Mouse (Mus musculus) gastrocnemius, postnatal 36 days (tissue): ENCODE data around the gene Nox3. TPM values are rescaled to one million over a fixed set of nuclear protein-coding genes. Genes with fewer than 3 reads are reported as not detected.

Experiments
- DNase-seq, 2 experiments: peaks; one replicate each; pipeline ENCODE4 v3.0.0; 2022
- intact Hi-C: fragments of 180-260 bp; cut with DNase I; formaldehyde crosslinking; loops from one replicate; pipeline ENCODE4 v1.15.1; 2025
- long read RNA-seq, 2 experiments: library from polyadenylated mRNA; stranded (forward); transcript quantifications; one replicate each; pipeline ENCODE4 v2.0.0; 2021
- total RNA-seq, 2 experiments: library from RNA; stranded (reverse); gene quantifications; 2 replicates each; pipeline ENCODE4 v1.2.3; 2021

Gene Nox3
- total RNA-seq: not detected
- long read RNA-seq, experiment 1: 0 reads
- long read RNA-seq, experiment 2: 0 reads

DNA sequence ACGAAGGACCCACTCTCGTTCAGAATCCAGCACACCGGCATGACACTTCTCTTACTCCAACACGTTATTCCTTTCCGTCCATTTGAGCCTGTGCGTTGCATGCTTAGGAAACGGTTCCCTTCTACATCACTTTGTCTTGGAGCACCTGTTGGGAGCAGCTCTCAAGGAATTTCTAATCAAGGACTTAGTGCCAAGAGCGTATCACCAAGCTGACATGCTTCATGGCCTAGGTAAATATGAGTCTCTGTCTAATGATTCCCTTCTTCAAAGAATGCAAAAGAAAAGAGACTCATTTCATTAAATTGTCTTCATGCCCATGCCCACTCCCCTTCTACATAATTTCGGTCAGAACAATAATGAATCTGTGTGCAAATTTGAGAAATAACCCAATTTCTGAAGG lies at the start of gene Nox3:
Gene Nox3 (minus strand): TSS at position 101 of the 400 bp plus-strand sequence.
- DNase-seq: no peak
- intact Hi-C loops: no loop called here

- DNase-seq: no peak
- intact Hi-C loops: no loop called here
Measured at GRCm38 (mm10) chr17:3744402-3744801, 48.3 kb upstream of the Nox3 start.

DNA sequence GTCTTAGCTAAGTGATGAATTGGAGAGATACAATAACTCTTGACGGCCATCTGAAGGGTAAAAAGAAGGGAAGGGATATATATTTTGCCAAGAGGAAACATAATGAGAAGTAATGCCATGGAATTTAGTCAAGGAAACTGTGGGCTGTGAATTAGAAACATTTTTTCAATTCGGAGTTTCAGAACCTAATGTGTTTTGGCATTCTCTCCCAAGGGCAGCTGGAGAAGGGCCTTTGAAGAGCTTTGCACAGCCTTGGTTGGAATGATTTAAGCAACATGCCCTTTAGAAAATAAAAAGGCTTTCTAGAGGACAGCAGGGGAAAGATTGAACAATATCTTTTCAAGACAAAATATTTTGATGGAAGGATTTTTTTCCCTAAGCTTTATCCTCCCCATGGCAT lies 40.9 kb upstream of the Nox3 start:
- intact Hi-C loops: no loop called here
- no peak for DNase-seq

DNA sequence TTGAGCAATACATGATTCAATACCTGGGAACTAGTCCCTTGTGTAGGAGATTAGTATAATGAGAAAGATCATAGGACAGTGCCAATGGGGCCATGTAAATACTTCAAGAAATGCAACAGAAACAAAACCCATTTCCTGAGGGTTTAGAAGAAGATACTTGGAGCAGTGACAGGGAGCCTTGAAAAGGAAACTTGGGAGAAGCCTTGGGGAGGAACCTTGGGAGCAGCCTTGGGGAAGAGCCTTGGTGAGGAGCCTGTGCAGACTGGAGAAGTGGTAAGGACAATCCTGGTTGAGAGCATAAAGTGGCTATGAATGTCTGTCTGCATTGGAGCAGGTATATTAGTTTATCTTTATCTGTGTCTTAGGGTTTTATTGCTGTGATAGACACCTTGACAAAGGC lies 38.2 kb upstream of the Nox3 start:
- intact Hi-C loops: no loop called here
- DNase-seq: no peak

- no peak for DNase-seq
- intact Hi-C loops: no loop called here
Measured at GRCm38 (mm10) chr17:3705350-3705930, 9.4 kb upstream of the Nox3 start.

DNA sequence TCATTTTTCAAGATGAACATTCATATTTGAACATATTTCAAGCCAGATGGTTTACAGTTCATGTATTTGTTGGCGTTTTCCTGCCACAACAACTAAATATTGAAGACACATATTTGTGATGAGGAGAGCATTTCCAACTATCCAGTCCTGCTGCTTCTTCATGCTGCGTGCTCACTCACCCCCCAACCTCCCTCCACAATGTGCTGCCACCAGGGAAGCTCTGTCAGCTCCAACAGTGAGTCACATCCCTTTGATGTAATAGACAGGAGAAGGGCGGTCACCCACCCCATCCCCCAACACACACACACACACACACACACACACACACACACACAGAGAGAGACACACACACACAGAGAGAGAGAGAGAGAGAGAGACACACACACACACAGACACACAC lies 6.3 kb upstream of the Nox3 start:
- DNase-seq: no peak
- intact Hi-C loops: no loop called here

- DNase-seq: no peak
- intact Hi-C loops: no loop called here
Measured at GRCm38 (mm10) chr17:3692817-3693216, 3.2 kb downstream of the Nox3 start.

- DNase-seq: no peak
- intact Hi-C loops: no loop called here
Measured at GRCm38 (mm10) chr17:3690499-3691258, 5.4 kb downstream of the Nox3 start.

DNA sequence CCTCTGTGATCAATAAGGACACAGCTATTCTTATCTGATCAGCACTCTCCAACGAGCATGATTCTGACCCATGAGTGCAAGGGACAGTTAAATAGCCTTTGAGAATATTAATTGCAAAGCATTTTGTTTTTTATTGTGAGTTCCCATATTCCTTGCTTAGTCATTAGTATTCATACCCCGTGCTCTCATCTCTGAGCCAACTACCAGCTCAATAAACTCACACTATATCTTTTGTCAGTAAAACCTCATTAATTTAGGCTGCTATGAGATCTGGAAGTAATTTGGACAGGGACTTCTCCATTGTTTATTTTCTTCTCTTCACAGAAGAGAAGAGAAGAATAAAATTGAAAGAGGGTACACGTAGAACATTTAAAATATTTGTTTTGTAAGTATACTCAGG lies 12.4 kb downstream of the Nox3 start:
- intact Hi-C loops: no loop called here
- no peak for DNase-seq

- DNase-seq: no peak
- intact Hi-C loops: no loop called here
Measured at GRCm38 (mm10) chr17:3669226-3669625, 26.8 kb downstream of the Nox3 start.

DNA sequence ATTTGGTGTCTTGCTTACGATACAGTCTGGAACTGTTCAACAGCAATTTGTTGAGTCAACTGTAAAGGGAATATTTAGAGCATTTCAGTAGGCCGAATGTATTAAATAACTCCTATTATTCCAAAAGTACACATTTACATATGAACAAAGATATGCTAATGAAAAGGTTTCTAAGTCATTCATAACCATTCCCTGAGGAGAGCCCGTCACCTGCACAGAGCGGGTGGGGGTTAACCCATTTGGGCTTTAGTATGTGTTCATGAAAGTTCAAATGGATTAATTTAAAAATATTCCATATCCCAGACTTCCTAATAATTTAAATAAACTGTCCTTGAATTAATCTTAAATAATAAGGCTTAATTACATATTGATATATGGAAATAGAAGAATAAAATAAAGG lies 28.8 kb downstream of the Nox3 start:
- DNase-seq: no peak
- intact Hi-C loops: no loop called here

GRCm38 (mm10) chr17:3665321-3665720 lies 30.7 kb downstream of the Nox3 start:
- DNase-seq: no peak
- intact Hi-C loops: no loop called here

DNA sequence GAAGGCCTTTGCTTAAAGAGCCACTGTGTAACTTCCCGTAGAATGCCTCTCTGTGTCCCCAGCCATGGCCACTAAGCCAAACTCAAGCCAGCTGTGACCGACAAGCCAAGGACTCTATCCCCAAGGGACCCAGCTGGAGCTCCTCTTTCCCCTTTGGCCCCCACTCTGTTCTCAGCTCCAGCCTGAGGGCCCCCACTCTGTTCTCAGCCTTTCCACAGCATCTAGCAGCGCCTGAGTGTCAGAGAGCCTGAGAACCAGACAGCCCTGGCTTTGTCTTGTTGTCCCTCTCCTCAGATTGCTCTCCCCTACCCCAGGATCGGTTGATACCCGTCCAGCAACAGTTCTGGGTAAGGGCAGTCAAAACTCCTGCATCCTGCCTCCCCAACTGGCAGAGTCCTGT lies 36.6 kb downstream of the Nox3 start:
- DNase-seq: no peak
- intact Hi-C loops: no loop called here

DNA sequence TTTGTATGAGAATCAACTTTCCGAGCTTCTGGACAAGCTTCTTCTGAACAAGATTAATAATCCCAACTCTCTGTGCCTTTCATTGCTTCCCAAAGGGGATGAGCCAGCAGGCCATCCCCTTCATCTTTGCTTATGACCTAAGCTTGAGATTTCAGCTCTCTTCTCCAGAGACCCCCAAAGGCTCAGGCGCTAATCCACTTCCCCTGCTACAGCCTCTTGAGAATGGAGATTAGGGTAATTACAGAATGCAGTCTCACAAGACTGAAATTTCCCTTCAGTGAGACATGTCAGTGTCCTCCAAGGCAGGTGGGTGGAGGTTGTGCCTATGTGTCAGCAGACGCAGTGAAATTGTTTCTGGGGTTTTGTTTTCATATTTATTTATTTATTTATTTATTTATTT lies 45.7 kb downstream of the Nox3 start:
- DNase-seq: no peak
- intact Hi-C loops: no loop called here

GRCm38 (mm10) chr17:3643582-3643981 lies 52.5 kb downstream of the Nox3 start:
- no peak for DNase-seq
- intact Hi-C loops: no loop called here

GRCm38 (mm10) chr17:3641456-3641855 lies 54.6 kb downstream of the Nox3 start:
- DNase-seq: no peak
- intact Hi-C loops: no loop called here

DNA sequence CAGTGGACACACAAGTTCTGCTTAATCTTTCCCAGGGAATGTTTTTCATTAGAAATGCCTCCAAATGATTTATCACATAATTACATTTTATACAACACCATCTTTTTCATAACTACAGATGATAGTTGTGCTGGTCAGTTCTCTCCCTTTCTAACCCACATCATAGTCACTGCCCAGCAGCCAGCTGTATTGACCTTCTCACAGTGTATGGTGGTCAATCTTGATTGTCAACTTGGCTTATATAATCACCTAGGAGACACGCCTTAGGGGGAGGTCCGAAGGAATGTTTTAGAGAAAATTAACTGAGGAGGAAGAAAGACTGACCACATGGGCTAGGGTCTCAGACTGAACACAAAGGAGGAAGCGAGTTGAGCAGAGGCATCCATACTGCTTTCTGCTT lies 57.3 kb downstream of the Nox3 start:
- no peak for DNase-seq
- intact Hi-C loops: no loop called here

- intact Hi-C loops: no loop called here
- DNase-seq: no peak
Measured at GRCm38 (mm10) chr17:3632501-3632900, 63.6 kb downstream of the Nox3 start.

DNA sequence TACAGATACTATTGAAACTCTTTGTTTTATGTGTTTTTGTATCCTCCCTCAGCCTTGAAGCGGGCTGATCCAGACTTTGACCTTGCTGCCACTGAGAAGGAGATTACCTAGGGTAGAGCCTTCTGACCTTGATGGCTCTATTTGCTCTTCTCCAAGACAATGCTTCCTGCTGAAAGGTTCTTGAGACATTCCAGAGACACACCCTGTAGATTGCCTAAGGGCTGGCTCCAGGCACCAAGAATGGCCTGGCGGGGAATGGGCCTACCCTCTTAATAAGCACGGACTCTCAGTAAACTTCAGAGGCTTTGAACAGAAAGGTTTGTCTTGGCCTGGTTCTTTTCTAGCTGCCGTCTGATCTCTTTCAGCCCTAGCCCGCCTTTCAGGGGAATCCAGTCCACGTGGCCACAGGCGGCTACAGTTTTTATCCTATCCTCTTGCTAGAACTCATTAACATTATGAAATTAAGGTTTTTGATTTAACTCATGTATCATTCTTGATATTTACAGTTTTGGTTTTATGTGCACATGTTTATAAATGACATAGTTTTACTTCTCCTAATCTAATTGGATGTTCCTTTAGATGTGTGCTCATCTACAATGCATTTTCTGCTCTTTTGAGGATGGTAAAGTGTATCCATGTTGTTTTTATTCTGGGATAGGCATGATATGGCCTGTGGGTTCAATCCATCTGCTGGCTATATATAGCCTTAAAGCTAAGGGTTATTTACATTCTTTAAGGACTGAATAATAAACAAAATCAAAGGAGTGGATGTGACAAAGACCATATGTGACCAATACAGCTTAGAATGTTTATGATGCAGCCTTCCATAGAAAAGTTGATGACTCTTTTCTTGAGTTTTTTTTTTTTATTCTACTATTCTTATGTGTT lies 79.5 kb downstream of the Nox3 start:
- DNase-seq: no peak
- intact Hi-C loops: no loop called here

- intact Hi-C loops: no loop called here
Measured at GRCm38 (mm10) chr17:3615553-3615952, 80.5 kb downstream of the Nox3 start.

DNA sequence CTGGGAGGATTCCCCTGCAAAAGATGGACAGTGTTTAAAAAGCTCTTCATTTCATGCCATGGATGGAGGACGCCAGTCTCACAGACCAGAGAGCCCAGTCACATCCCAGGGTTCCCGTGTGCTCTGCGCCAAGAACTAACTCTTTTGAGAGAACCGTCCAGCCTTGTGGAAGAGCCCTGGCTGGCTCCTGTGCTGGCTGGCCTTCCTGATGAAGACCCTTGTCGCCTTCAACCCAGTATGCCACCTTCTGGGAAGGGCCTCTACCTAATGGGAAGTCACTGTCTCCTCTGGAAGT lies 84.3 kb downstream of the Nox3 start:
- DNase-seq: no peak
- intact Hi-C loops: no loop called here

More at GRCm38 (mm10) chr17:3615553-3615952, 80.5 kb downstream of the Nox3 start:
- no peak for DNase-seq
